Mouse (Mus musculus): ENCODE data around the gene Pcp4l1. TPM values are rescaled to one million over a fixed set of nuclear protein-coding genes. Genes with fewer than 3 reads are reported as not detected.
A peak's percentile ranks its signal among the peaks of the same experiment; 100 is the strongest.

Gene Pcp4l1
- polyA plus RNA-seq, 1 experiment from 2014 or later: 9.2 TPM

DNA sequence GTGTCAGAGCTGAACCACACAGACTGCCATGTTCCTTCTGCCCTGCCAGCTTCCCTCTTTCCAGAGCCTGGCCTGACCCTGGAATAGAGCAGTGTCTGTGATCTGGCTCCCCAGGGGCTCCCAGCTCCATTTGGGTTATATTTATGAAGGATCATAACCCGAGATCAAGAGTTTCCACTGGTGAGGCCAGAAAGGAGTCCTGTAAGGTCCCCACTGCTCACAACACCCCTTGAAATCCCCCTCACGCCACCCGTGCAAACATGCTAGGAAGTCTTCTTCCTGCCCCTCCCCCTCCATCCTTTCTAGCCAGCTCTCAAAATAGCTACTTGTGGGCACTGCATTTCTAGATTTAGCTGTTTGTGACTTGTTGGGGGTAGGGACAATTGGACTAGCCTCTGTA, 12.4 kb downstream of the Pcp4l1 start:
- WGBS: 62% methylated on average over 3 of the region's 3 CpGs
- ATAC-seq (ENCODE audit: insufficient number of reproducible peaks, insufficient read depth, low FRiP score, low TSS enrichment): no peak
- H3K27me3 ChIP-seq: no peaks in the 10 kb centered on the region

GRCm38 (mm10) chr1:171183025-171183424, 13.0 kb downstream of the Pcp4l1 start:
- Histone ChIP-seq H3K9ac (no peak overlapping the region), H3K4me3 (no peak overlapping the region), H3K27ac (no peak overlapping the region), H3K36me3 (no peaks in the 10 kb centered on the region), H3K9me3 (no peaks in the 10 kb centered on the region), H3K4me2 (replicated peaks) (no peak overlapping the region), H3K27me3 (no peaks in the 10 kb centered on the region), H3K4me1 (peaks cover 5% of the 10 kb centered on the region)
- ATAC-seq (ENCODE audit: insufficient number of reproducible peaks, insufficient read depth, low FRiP score, low TSS enrichment): no peak
- 74% methylated on average over 3 of the region's 3 CpGs for WGBS

More for the DNA sequence above, 12.4 kb downstream of the Pcp4l1 start:
- Histone ChIP-seq H3K4me2 (replicated peaks) (no peak overlapping the region), H3K9ac (no peak overlapping the region), H3K9me3 (no peaks in the 10 kb centered on the region), H3K4me1 (peaks cover 11% of the 10 kb centered on the region), H3K27ac (no peak overlapping the region), H3K36me3 (no peaks in the 10 kb centered on the region), H3K4me3 (no peak overlapping the region)

DNA sequence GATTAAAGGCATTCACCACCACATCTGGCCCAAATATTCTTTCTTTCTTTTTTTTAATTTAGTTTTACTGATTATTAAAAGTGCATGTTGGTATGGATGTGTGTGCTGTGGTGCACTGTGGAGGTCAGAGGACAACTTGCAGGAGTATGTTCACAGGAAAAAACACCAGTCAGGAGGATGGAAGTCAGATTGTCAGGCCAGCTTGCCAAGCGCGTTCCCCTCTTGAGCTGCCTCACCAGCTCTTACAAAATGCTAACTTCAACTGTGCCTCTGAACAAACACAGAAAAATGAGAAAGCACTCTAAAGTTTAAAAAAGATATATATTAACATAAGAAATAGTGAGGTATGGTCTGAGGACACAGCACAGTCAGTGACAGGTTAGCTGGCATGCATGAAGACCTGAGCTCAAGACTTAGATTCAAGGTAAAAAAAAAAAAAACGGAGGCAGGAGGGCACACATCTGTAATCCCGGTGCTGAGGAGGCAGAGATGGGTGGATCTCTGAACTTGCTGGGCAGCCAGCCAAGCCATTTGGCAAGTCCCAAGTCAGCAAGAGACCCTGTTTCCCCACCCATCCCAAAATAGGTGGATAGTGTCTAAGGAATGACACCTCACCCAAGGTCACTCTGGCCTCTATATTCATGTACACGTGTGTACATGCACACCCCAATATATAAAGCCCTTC, 16.4 kb downstream of the Pcp4l1 start:
- Histone ChIP-seq H3K4me2 (replicated peaks) (no peak overlapping the region), H3K9ac (no peak overlapping the region), H3K9me3 (no peaks in the 10 kb centered on the region), H3K27me3 (no peaks in the 10 kb centered on the region), H3K27ac (no peak overlapping the region), H3K4me3 (no peak overlapping the region), H3K36me3 (no peaks in the 10 kb centered on the region), H3K4me1 (no peaks in the 10 kb centered on the region)
- 74% methylated on average over 5 of the region's 5 CpGs for WGBS
- ATAC-seq (ENCODE audit: insufficient number of reproducible peaks, insufficient read depth, low FRiP score, low TSS enrichment): no peak

- Histone ChIP-seq H3K27ac (no peak overlapping the region), H3K36me3 (no peaks in the 10 kb centered on the region), H3K9me3 (no peaks in the 10 kb centered on the region), H3K4me3 (no peak overlapping the region), H3K4me1 (no peaks in the 10 kb centered on the region), H3K9ac (no peak overlapping the region), H3K4me2 (replicated peaks) (no peak overlapping the region), H3K27me3 (no peaks in the 10 kb centered on the region)
- no peak for ATAC-seq (ENCODE audit: insufficient number of reproducible peaks, insufficient read depth, low FRiP score, low TSS enrichment)
- WGBS: 96% methylated on average over 8 of the region's 8 CpGs
Observed at GRCm38 (mm10) chr1:171172779-171173178, 23.3 kb downstream of the Pcp4l1 start.

DNA sequence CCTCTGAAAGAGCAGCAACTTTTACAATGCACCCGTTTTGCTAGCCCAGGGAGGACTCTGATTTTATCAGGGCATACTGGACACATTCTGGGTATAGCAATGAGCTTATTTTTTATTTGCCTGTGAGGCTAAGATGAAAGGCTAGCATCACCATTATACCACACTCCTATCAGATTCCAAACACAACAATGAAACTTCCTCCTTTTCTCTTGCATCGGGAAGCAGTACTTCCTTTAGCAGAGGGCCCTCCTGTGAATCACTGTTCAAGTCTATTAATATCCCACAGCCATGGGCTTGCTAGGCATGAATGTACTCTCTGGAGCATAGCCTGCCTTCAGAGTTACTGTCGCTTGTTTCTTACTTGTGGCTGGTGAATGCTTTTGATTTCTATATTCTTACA, 24.9 kb downstream of the Pcp4l1 start:
- 62% methylated on average over 3 of the region's 3 CpGs for WGBS
- no peak overlapping the region for H3K27ac ChIP-seq
- no peak overlapping the region for H3K4me2 ChIP-seq (replicated peaks)
- ATAC-seq (ENCODE audit: insufficient number of reproducible peaks, insufficient read depth, low FRiP score, low TSS enrichment): no peak
- no peak overlapping the region for H3K4me3 ChIP-seq
- H3K9ac ChIP-seq: no peak overlapping the region
- no peaks in the 10 kb centered on the region for H3K4me1 ChIP-seq
- no peaks in the 10 kb centered on the region for H3K9me3 ChIP-seq
- H3K27me3 ChIP-seq: no peaks in the 10 kb centered on the region
- H3K36me3 ChIP-seq: no peaks in the 10 kb centered on the region

- H3K27ac ChIP-seq: no peak overlapping the region
- H3K27me3 ChIP-seq: no peaks in the 10 kb centered on the region
- no peak overlapping the region for H3K9ac ChIP-seq
- 58% methylated on average over 3 of the region's 3 CpGs for WGBS
- H3K9me3 ChIP-seq: no peaks in the 10 kb centered on the region
- H3K4me1 ChIP-seq: no peaks in the 10 kb centered on the region
- no peak overlapping the region for H3K4me2 ChIP-seq (replicated peaks)
- ATAC-seq (ENCODE audit: insufficient number of reproducible peaks, insufficient read depth, low FRiP score, low TSS enrichment): no peak
- H3K36me3 ChIP-seq: no peaks in the 10 kb centered on the region
- no peak overlapping the region for H3K4me3 ChIP-seq
Observed at GRCm38 (mm10) chr1:171169913-171170312, 26.2 kb downstream of the Pcp4l1 start.

GRCm38 (mm10) chr1:171168906-171169305, 27.2 kb downstream of the Pcp4l1 start:
- H3K36me3 ChIP-seq: no peaks in the 10 kb centered on the region
- no peak overlapping the region for H3K4me2 ChIP-seq (replicated peaks)
- no peaks in the 10 kb centered on the region for H3K9me3 ChIP-seq
- WGBS: 86% methylated on average over 12 of the region's 12 CpGs
- H3K4me1 ChIP-seq: no peaks in the 10 kb centered on the region
- ATAC-seq (ENCODE audit: insufficient number of reproducible peaks, insufficient read depth, low FRiP score, low TSS enrichment): no peak
- no peak overlapping the region for H3K9ac ChIP-seq
- no peak overlapping the region for H3K4me3 ChIP-seq
- H3K27me3 ChIP-seq: no peaks in the 10 kb centered on the region
- no peak overlapping the region for H3K27ac ChIP-seq

- Histone ChIP-seq H3K27me3 (0 out of 2 replicates have a peak, but pooled peaks cover 5% of the 10 kb centered on the region), H3K9ac (no peak overlapping the region), H3K4me2 (replicated peaks) (no peak overlapping the region), H3K27ac (no peak overlapping the region), H3K4me1 (no peaks in the 10 kb centered on the region), H3K36me3 (no peaks in the 10 kb centered on the region), H3K4me3 (no peak overlapping the region), H3K9me3 (no peaks in the 10 kb centered on the region)
- ATAC-seq (ENCODE audit: insufficient number of reproducible peaks, insufficient read depth, low FRiP score, low TSS enrichment): no peak
- 76% methylated on average over 5 of the region's 5 CpGs for WGBS
Observed at GRCm38 (mm10) chr1:171165629-171166345, 30.3 kb downstream of the Pcp4l1 start.

DNA sequence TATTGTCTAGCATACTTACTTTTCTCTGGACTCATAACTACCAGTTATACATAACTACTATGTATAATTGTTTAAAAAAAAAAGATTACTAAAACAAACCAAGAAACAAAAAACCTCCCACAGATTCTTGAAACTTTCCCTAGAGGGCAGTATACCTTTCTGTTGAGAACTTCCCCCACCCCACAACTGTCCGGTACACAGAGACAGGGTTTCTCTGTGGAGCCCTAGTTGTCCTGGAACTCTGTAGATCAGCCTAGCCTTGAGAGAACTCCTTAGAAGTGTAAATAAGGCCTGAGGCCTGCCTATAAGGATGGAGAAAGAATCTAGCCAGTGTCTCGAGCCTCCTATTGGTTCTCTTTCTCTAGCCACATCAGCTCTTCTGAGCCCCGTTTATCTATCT, 31.8 kb downstream of the Pcp4l1 start:
- no peak overlapping the region for H3K27ac ChIP-seq
- no peak for ATAC-seq (ENCODE audit: insufficient number of reproducible peaks, insufficient read depth, low FRiP score, low TSS enrichment)
- no peak overlapping the region for H3K9ac ChIP-seq
- peaks cover 19% of the 10 kb centered on the region for H3K27me3 ChIP-seq
- no peak overlapping the region for H3K4me2 ChIP-seq (replicated peaks)
- no peaks in the 10 kb centered on the region for H3K36me3 ChIP-seq
- WGBS: 37% methylated on average over 3 of the region's 3 CpGs
- no peak overlapping the region for H3K4me3 ChIP-seq
- H3K4me1 ChIP-seq: peaks cover 4% of the 10 kb centered on the region; the same call in 1 of the 2 replicates
- H3K9me3 ChIP-seq: no peaks in the 10 kb centered on the region

DNA sequence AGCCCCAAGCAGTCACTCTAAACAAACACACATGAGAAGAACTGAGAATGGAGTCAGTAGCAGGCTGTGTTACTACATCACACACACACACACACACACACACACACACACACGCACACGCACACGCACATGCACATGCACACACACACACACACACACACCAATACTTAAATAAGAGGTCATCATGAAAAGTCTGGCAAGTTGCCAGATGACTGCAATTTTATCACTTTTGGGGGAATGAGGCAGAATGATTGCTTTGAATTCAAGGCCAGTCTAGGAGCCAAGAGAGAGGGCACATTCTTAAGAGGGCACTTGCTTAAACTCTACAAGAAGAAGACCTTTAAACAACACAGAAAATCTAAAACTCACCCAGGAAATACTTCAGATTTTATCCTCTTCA, 33.5 kb downstream of the Pcp4l1 start:
- Histone ChIP-seq H3K9me3 (no peaks in the 10 kb centered on the region), H3K4me3 (no peak overlapping the region), H3K4me2 (replicated peaks) (no peak overlapping the region), H3K4me1 (peaks cover 4% of the 10 kb centered on the region; the same call in 1 of the 2 replicates), H3K9ac (no peak overlapping the region), H3K36me3 (no peaks in the 10 kb centered on the region), H3K27me3 (peaks cover 33% of the 10 kb centered on the region), H3K27ac (no peak overlapping the region)
- WGBS: 89% methylated on average over 3 of the region's 3 CpGs
- ATAC-seq (ENCODE audit: insufficient number of reproducible peaks, insufficient read depth, low FRiP score, low TSS enrichment): no peak

- H3K4me3 ChIP-seq: peak overlapping the region; percentile 21
- no peaks in the 10 kb centered on the region for H3K36me3 ChIP-seq
- peak; percentile 68; the same call in 1 of the 2 replicates for ATAC-seq (ENCODE audit: insufficient number of reproducible peaks, insufficient read depth, low FRiP score, low TSS enrichment)
- H3K4me1 ChIP-seq: peaks cover 4% of the 10 kb centered on the region; the same call in 1 of the 2 replicates
- H3K27ac ChIP-seq: no peak overlapping the region
- H3K9me3 ChIP-seq: no peaks in the 10 kb centered on the region
- H3K9ac ChIP-seq: peak overlapping the region; percentile 2
- peak overlapping the region; percentile 45 for H3K4me2 ChIP-seq (replicated peaks)
- H3K27me3 ChIP-seq: peaks cover 40% of the 10 kb centered on the region
- 2% methylated on average over 15 of the region's 15 CpGs for WGBS
Observed at GRCm38 (mm10) chr1:171159485-171159975, 36.5 kb downstream of the Pcp4l1 start.

- H3K27ac ChIP-seq: no peak overlapping the region
- no peak overlapping the region for H3K4me3 ChIP-seq
- H3K9me3 ChIP-seq: no peaks in the 10 kb centered on the region
- peaks cover 40% of the 10 kb centered on the region for H3K27me3 ChIP-seq
- H3K4me2 ChIP-seq (replicated peaks): no peak overlapping the region
- H3K36me3 ChIP-seq: no peaks in the 10 kb centered on the region
- no peak overlapping the region for H3K9ac ChIP-seq
- peaks cover 4% of the 10 kb centered on the region; the same call in 1 of the 2 replicates for H3K4me1 ChIP-seq
- no peak for ATAC-seq (ENCODE audit: insufficient number of reproducible peaks, insufficient read depth, low FRiP score, low TSS enrichment)
Observed at GRCm38 (mm10) chr1:171157965-171158364, 38.1 kb downstream of the Pcp4l1 start.

All from embryonic facial prominence, embryonic 12.5 days (tissue).